Mouse (Mus musculus): ENCODE measurements at regions not wholly inside any gene's neighbourhood (a gene's known extent, or its start where the extent isn't known, plus 50 kb on each side); places are given as distances from the start of the nearest gene placed in this dataset.

- intact Hi-C loops (cut with DNase I) = no loop called here
- DNase-seq (ENCODE audit: low spot score) = no peak
Measured at GRCm38 (mm10) chr15:10767535-10767934, 53.1 kb upstream of the Rai14 start.

- intact Hi-C loops (cut with DNase I) = no loop called here
- DNase-seq (ENCODE audit: low spot score) = no peak
Measured at GRCm38 (mm10) chr15:10770410-10771310, 56.2 kb upstream of the Rai14 start.

DNA sequence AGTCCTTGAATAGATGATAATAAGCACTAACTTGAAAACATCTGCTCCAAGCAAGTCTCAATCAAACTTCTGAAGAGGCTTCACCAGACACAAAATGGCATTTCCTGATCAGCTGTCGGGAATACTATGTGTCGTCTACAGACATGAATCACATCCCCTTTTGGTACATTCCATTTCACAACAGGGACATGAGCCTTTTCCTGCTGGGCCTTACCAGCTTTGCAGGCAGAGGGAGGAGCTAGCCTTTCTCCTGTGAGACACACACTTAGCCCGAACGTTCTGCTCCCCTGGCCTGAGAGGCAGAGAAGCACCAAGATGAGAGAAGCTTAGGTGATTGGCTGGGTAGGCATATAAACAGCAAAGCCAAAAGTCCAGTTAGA is 56.9 kb upstream of the Rai14 start:
- intact Hi-C loops (cut with DNase I) = no loop called here
- no peak for DNase-seq (ENCODE audit: low spot score)

- no peak for DNase-seq (ENCODE audit: low spot score)
- intact Hi-C loops (cut with DNase I) = loop anchor here (5.0 kb wide), 1 partner anchor 37 kb away; no protein-coding TSS in a partner anchor
Measured at GRCm38 (mm10) chr15:10779941-10780620, 65.7 kb upstream of the Rai14 start.

- intact Hi-C loops (cut with DNase I) = no loop called here
- no peak for DNase-seq (ENCODE audit: low spot score)
Measured at GRCm38 (mm10) chr15:10789371-10789770, 74.9 kb upstream of the Rai14 start.

DNA sequence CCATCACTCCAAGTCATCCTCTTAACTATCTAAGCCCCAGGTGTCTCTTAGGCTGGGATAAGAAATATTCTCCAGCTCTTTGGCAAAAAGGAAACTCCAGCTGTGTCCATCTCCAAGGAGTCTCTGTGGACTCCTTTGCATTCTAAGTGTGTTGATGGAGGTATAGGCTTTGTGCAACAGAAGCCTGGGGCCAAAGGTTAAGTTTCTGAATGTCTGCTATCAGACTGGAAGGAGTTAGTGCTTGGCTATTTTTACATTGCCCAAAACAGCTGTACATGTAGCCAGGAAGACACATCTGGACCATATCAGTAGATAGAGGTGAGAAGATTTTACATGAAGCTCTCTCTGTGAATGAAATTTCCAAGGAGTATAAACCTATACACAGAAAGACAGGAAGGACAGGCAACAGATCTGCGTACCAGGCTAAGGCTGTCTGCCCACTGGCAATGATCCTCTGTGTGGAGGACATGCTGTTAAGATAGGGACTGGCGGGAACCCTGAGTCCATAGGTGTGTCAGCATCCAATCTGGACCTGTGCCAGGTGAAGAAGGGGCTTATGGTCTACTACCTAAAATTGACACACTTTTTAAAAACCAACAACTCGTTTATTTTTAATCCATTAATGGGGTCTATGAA is 76.6 kb upstream of the Rai14 start:
- DNase-seq (ENCODE audit: low spot score) = no peak
- intact Hi-C loops (cut with DNase I) = no loop called here

- DNase-seq (ENCODE audit: low spot score) = no peak
- intact Hi-C loops (cut with DNase I) = no loop called here
Measured at GRCm38 (mm10) chr15:10791516-10792112, 77.2 kb upstream of the Rai14 start.

- no peak for DNase-seq (ENCODE audit: low spot score)
- intact Hi-C loops (cut with DNase I) = no loop called here
Measured at GRCm38 (mm10) chr15:10792156-10792555, 77.7 kb upstream of the Rai14 start.

DNA sequence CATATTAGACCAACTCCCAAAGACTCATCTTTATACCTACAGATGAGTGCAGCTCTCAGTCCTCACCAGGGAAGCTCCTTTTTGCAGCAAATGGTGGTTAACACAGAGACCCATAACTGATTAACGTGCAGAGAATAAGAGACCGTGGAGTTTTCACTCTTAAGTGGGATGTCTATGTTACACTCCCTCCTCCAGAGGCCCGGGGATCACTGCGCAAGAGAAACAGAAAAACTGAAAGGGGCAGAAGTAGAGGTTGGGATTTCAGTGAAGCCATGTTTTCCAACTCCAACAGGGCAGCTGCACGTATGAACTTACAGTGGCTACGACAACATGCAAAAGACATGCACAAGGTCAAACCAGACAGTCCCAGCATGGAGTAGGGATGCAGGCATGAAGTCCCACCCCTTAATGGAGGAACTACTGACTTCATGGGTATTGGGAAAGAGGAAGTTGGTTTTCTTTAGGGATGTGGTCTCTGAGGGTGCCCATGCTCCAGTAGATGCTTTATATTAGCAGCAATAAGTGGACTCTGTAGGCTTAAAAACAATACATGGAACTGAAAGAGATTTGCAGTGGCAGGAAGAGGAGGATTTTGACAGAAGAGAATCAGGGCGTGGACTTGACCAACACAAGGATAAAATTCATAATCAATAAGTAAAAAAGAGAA is 80.8 kb upstream of the Rai14 start:
- DNase-seq (ENCODE audit: low spot score) = no peak
- intact Hi-C loops (cut with DNase I) = no loop called here

- intact Hi-C loops (cut with DNase I) = no loop called here
- DNase-seq (ENCODE audit: low spot score) = no peak
Measured at GRCm38 (mm10) chr15:10799656-10800055, 85.2 kb upstream of the Rai14 start.

DNA sequence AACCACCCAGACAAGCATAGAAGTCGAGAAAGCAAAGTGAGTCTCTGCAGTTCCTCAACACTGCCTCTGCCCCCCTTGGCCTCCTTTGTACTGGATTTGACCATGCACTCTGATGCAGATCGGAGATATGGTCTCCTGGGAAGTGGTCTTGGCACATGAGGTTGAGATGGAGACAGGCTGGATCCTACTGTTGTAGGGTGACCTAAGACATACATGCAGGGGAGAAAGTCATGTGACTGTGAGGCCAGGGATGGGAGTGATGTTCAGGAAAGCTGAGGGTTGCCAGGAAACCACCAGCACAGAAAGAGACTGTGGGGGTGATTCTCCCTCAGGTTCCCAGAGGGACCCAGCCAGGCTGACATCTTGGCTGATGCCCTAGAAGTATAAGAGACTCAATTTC is 99.8 kb upstream of the Rai14 start:
- DNase-seq (ENCODE audit: low spot score) = no peak

GRCm38 (mm10) chr15:10814709-10815108 is 100.3 kb upstream of the Rai14 start:
- intact Hi-C loops (cut with DNase I) = loop anchor here (5.0 kb wide), 3 partner anchors 32 to 77 kb away; no protein-coding TSS in a partner anchor
- no peak for DNase-seq (ENCODE audit: low spot score)

More for the DNA sequence above, 99.8 kb upstream of the Rai14 start:
- intact Hi-C loops (cut with DNase I) = no loop called here

DNA sequence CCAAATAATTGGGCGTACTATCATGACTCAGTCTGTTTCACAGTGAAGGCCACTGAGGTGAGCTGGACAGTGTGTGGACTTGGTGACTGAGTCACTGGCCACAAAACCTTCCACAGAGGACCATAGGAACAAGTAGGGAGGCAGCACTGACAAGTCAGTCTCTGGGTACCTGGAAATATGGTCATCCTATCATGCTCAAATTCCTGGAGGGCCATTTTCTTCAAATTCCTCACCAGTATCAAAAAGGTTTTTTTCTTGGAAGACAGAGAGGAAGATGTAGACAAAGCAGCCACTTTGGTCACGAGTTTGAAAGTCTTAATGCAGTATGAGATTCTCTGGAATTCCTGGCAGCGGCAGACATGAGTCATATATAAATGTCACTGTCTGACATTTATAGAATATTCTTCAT is 101.8 kb upstream of the Rai14 start:
- intact Hi-C loops (cut with DNase I) = loop anchor here (5.0 kb wide), 3 partner anchors 34 to 79 kb away; no protein-coding TSS in a partner anchor
- DNase-seq (ENCODE audit: low spot score) = no peak

DNA sequence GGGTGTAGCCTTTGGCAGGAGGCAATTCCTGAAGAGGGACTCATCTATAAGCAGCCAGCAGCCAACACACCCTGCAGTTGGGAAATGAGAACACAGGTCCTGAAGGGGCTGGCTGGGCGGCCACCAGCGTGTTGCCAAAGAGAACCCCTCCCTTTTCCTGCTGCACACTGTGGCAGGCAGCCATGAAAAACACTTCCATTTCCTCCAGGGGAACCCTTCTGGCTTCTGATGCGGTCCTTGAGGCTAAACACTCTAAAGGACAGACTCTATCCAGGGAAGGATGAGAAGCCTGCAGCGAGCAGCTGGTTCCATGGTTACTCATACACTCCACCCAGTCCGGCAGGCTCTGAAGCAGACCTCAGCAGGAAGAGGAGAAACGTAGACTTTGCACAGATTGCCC is 103.8 kb upstream of the Rai14 start:
- intact Hi-C loops (cut with DNase I) = loop anchor here (2.0 to 5.0 kb wide), 4 partner anchors 36 to 103 kb away; partner anchors contain the start of gene Rai14
- DNase-seq (ENCODE audit: low spot score) = peak; percentile 88

DNA sequence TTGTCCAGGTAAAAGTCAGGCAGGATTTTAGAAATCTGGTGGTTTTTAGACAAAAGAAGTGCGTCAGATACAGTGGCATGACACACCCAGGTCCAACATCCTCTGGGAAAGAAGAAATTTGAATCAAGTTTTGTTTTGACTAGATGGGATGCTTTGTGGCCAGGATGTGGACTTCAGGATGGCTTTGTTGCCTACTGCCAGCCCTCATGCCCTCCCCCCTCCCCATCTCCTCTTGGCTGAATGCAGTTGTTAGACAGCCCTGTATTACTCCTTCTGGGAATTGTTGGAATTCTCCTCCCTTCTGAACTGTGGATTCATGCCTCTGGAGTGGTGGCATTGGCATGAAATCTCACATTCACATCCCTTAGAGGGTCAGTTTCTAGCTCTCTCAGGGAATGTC is 104.3 kb upstream of the Rai14 start:
- intact Hi-C loops (cut with DNase I) = loop anchor here (2.0 to 5.0 kb wide), 4 partner anchors 36 to 104 kb away; partner anchors contain the start of gene Rai14
- DNase-seq (ENCODE audit: low spot score) = no peak

GRCm38 (mm10) chr15:10823933-10824332 is 109.5 kb upstream of the Rai14 start:
- intact Hi-C loops (cut with DNase I) = no loop called here

DNA sequence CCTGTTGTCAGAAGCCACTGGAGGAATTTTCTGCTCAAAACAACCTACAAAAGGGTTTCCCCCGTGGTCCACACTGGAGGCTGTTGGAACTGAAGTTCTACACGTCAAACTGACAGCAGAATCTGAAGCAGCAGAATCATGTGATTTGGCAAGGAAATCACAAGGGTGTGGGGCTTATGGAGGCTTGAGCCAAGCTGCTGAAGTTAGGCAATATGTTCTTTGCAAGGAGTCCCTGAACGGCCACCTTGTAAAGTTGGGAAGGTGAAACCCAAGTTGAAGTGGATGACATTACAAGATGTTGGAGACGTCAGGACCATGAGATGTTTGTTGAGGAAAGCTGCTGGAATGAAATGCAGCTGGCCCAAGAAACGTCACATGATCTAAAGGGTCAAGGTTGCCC is 115.2 kb upstream of the Rai14 start:
- intact Hi-C loops (cut with DNase I) = no loop called here
- DNase-seq (ENCODE audit: low spot score) = no peak

More at GRCm38 (mm10) chr15:10823933-10824332, 109.5 kb upstream of the Rai14 start:
- no peak for DNase-seq (ENCODE audit: low spot score)

DNA sequence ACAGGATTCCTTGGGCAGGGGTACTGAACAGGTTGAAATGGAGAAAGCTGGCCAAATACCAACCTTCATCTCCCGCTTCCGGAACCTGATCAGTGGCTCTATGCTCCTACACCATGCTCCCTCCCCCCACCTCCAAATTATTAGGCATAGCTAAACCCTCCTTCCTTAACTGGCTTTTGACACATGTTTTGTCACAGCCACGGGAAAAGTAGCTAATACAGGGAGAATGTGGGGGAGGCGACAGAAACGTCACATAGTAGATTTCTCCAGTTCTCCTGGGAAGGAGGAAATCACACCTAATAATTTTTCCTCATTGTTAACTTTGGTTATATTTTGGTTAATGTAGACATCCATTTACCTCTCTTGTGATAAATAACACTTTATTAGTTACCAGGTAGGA is 116.1 kb upstream of the Rai14 start:
- intact Hi-C loops (cut with DNase I) = no loop called here
- no peak for DNase-seq (ENCODE audit: low spot score)

- no peak for DNase-seq (ENCODE audit: low spot score)
- intact Hi-C loops (cut with DNase I) = no loop called here
Measured at GRCm38 (mm10) chr15:10831106-10831505, 116.7 kb upstream of the Rai14 start.

- DNase-seq (ENCODE audit: low spot score) = no peak
- intact Hi-C loops (cut with DNase I) = no loop called here
Measured at GRCm38 (mm10) chr15:10832331-10832730, 117.9 kb upstream of the Rai14 start.

All from heart, postnatal 25 days (tissue).